Mouse (Mus musculus) Muller cell, postnatal 12 days (primary cell): ENCODE data around the gene Irf3.
A peak's percentile ranks its signal among the peaks of the same experiment; 100 is the strongest.

Source experiments
- DNase-seq: peaks from one replicate; pipeline ENCODE4 v3.0.0-alpha.2; 2015; ENCODE audit errors: inconsistent ontology term

Gene Irf3

GRCm38 (mm10) chr7:44974383-44975116, 22.9 kb upstream of the Irf3 start, which contains the start of gene Cpt1c:
TSS of gene Cpt1c (minus strand) at chr7:44974851.
- DNase-seq = peak; percentile 97

GRCm38 (mm10) chr7:44975117-44975419, 22.4 kb upstream of the Irf3 start:
- no peak for DNase-seq

- DNase-seq = no peak
Measured at GRCm38 (mm10) chr7:44978300-44978699, 19.1 kb upstream of the Irf3 start.

GRCm38 (mm10) chr7:44981539-44981938, 15.9 kb upstream of the Irf3 start:
- no peak for DNase-seq

- DNase-seq = peak; percentile 73
Measured at GRCm38 (mm10) chr7:44983085-44983484, 14.4 kb upstream of the Irf3 start.

- no peak for DNase-seq
Measured at GRCm38 (mm10) chr7:44983944-44984832, 13.3 kb upstream of the Irf3 start.

GRCm38 (mm10) chr7:44984833-44985164, 12.6 kb upstream of the Irf3 start:
- DNase-seq = no peak

- peak; percentile 88 for DNase-seq
Measured at GRCm38 (mm10) chr7:44985595-44986191, 11.8 kb upstream of the Irf3 start.

- DNase-seq = peak; percentile 99
Measured at GRCm38 (mm10) chr7:44986192-44986878, 11.1 kb upstream of the Irf3 start, which contains the start of gene Prmt1. TSS of gene Prmt1 (minus strand) at chr7:44986568.

- no peak for DNase-seq
Measured at GRCm38 (mm10) chr7:44986879-44987718, 10.3 kb upstream of the Irf3 start.

GRCm38 (mm10) chr7:44996672-44997071, 776 bp upstream of the Irf3 start:
- DNase-seq = no peak

- DNase-seq = no peak
Measured at GRCm38 (mm10) chr7:44997940-44998428, 536 bp downstream of the Irf3 start.

GRCm38 (mm10) chr7:44998501-44998955, 1.1 kb downstream of the Irf3 start, which contains the start of gene Bcl2l12:
TSS of gene Bcl2l12 (minus strand) at chr7:44998712.
- DNase-seq = peak; percentile 68

GRCm38 (mm10) chr7:44999753-45000152, 2.3 kb downstream of the Irf3 start:
- DNase-seq = no peak

GRCm38 (mm10) chr7:45000539-45001114, 3.2 kb downstream of the Irf3 start:
- no peak for DNase-seq

GRCm38 (mm10) chr7:45002440-45002839, 5.0 kb downstream of the Irf3 start:
- peak; percentile 41 for DNase-seq

GRCm38 (mm10) chr7:45004546-45004945, 7.1 kb downstream of the Irf3 start:
- DNase-seq = no peak

GRCm38 (mm10) chr7:45005321-45005992, 8.0 kb downstream of the Irf3 start:
- no peak for DNase-seq

GRCm38 (mm10) chr7:45006503-45006902, 9.1 kb downstream of the Irf3 start:
- no peak for DNase-seq

- DNase-seq = no peak
Measured at GRCm38 (mm10) chr7:45007141-45007540, 9.7 kb downstream of the Irf3 start.
